Mouse (Mus musculus): ENCODE results near the gene Olfr448.

Gene Olfr448

GRCm38 (mm10) chr6:42890141-42890540 lies at the start of gene Olfr448:
Olfr448 (plus strand) TSS chr6:42890441.
- DNase-seq (ENCODE audit: low spot score): no peak

GRCm38 (mm10) chr6:42860222-42860819 lies 29.9 kb upstream of the Olfr448 start:
- no peak for DNase-seq (ENCODE audit: low spot score)

- DNase-seq (ENCODE audit: low spot score): no peak
Measured at GRCm38 (mm10) chr6:42869695-42870094, 20.5 kb upstream of the Olfr448 start.

- no peak for DNase-seq (ENCODE audit: low spot score)
Measured at GRCm38 (mm10) chr6:42876323-42876722, 13.9 kb upstream of the Olfr448 start.

GRCm38 (mm10) chr6:42900345-42900744 lies 10.1 kb downstream of the Olfr448 start:
- no peak for DNase-seq (ENCODE audit: low spot score)

- no peak for DNase-seq (ENCODE audit: low spot score)
Measured at GRCm38 (mm10) chr6:42908578-42908977, 18.3 kb downstream of the Olfr448 start, which contains the start of gene Olfr447. Olfr447 (plus strand) TSS chr6:42908878.

GRCm38 (mm10) chr6:42921077-42921476 lies 30.8 kb downstream of the Olfr448 start, which contains the start of gene Olfr446:
Olfr446 (plus strand) TSS chr6:42921377.
- DNase-seq (ENCODE audit: low spot score): no peak
